Mouse (Mus musculus) liver, embryonic 14.5 days (tissue): ENCODE measurements around the gene Kri1.
"Not testable (repeated sequence)": the region's sequence is repeated elsewhere in the genome, so short reads cannot be mapped to it uniquely, and the experiment has no call there.

Experiments used
- CTCF ChIP-seq: IDR thresholded peaks from 2 replicates; pipeline ENCODE4 v1.5.1; 2016; ENCODE audit warnings: antibody characterized with exemption, low read depth, control low read depth
- EP300 ChIP-seq: IDR thresholded peaks from 2 replicates; pipeline ENCODE4 v1.6.1; 2016; ENCODE audit warnings: antibody characterized with exemption, low read depth

- TF ChIP-seq CTCF, EP300: not testable (repeated sequence)
Measured at GRCm38 (mm10) chr9:21269590-21269989, 18.2 kb downstream of the Kri1 start.
